Mouse (Mus musculus) erythroblast, embryonic 14.5 days (primary cell): ENCODE results near the gene Olfr1020.

ENCODE experiments used
- GATA1 ChIP-seq: IDR thresholded peaks from 2 replicates; pipeline ENCODE4 v1.6.1; 2012; ENCODE audit warnings: low read length, inconsistent platforms, mixed read lengths
- TAL1 ChIP-seq: IDR thresholded peaks from 3 replicates; pipeline ENCODE4 v1.6.1; 2012; ENCODE audit warnings: low read length, inconsistent platforms, mixed read lengths

DNA sequence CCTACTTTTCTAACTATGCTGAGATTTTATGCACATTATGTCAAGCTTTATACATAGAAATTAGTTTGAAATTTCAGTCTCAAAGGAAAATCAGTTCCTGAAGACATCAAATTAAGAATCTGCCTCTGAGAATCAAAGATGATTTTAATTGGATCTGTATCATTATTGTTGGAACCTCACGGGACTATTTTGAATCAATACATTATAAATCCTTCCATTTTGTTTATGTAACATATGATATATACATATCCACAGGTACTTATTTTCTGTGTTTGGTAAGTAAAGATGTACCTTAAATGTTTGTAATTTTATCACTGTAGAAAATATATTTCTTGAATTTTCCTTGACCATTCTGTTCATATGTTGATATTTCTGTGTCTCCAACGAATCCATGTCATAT, 38.5 kb downstream of the Olfr1020 start, which contains the start of gene Olfr1023:
- TF ChIP-seq TAL1 (no peak), GATA1 (no peak)
